Mouse (Mus musculus) MEL (cell line): Measurements from ENCODE around the gene Hoxd8.

Experiments used
- CTCF ChIP-seq, 3 experiments: IDR thresholded peaks in 2 of 3; conservative IDR thresholded peaks in 1 of 3; 2 replicates each; pipeline ENCODE4 v1.5.1; 2011 to 2012; ENCODE audit warnings: low read length in 3 of 3, low read depth in 2 of 3, mild to moderate bottlenecking in 2 of 3, improper control_type of control experiment in 1 of 3, inconsistent platforms in 1 of 3, mixed read lengths in 1 of 3, moderate library complexity in 1 of 3; ENCODE audit not compliant: control insufficient read depth in 1 of 3, insufficient read depth in 1 of 3, poor library complexity in 1 of 3, severe bottlenecking in 1 of 3
- EP300 ChIP-seq, 2 experiments: IDR thresholded peaks; 2 replicates each; pipeline ENCODE4 v1.6.1; 2011; ENCODE audit warnings: improper control_type of control experiment in 2 of 2, low read length in 2 of 2, low read depth in 1 of 2, mild to moderate bottlenecking in 1 of 2
- HCFC1 ChIP-seq: IDR thresholded peaks from 2 replicates; pipeline ENCODE4 v1.6.1; 2012; ENCODE audit warnings: low read depth, mild to moderate bottlenecking, inconsistent platforms, low read length, improper control_type of control experiment, moderate library complexity
- USF1 ChIP-seq: IDR thresholded peaks from 2 replicates; pipeline ENCODE4 v1.6.1; 2014; ENCODE audit warnings: low read depth, mild to moderate bottlenecking, inconsistent platforms, low read length, improper control_type of control experiment, moderate library complexity
- USF2 ChIP-seq, 2 experiments: IDR thresholded peaks; 2 replicates each; pipeline ENCODE4 v1.6.1; 2011 to 2012; ENCODE audit warnings: improper control_type of control experiment in 2 of 2, low read length in 2 of 2, borderline replicate concordance in 1 of 2, inconsistent platforms in 1 of 2, low read depth in 1 of 2, mild to moderate bottlenecking in 1 of 2; ENCODE audit not compliant: insufficient read depth in 1 of 2
- ZMIZ1 ChIP-seq: IDR thresholded peaks from 2 replicates; pipeline ENCODE4 v1.6.1; 2012; ENCODE audit warnings: low read depth, mild to moderate bottlenecking, inconsistent platforms, low read length, improper control_type of control experiment, moderate library complexity
- ZNF384 ChIP-seq: IDR thresholded peaks from 2 replicates; pipeline ENCODE4 v1.6.1; 2012; ENCODE audit warnings: low read depth, mild to moderate bottlenecking, inconsistent platforms, low read length, improper control_type of control experiment

- TF ChIP-seq HCFC1 (no peak), ZNF384 (no peak), ZMIZ1 (no peak), USF2 (IDR thresholded peaks at IDR 0.05; ENCODE audit: borderline replicate concordance in 1 of 2, insufficient read depth in 1 of 2, low read depth in 1 of 2, low read length in 2 of 2) (no peak), CTCF (IDR thresholded peaks at IDR 0.05 in 2 of 3, conservative IDR thresholded peaks at IDR 0.05 in 1 of 3; ENCODE audit: control insufficient read depth in 1 of 3, insufficient read depth in 1 of 3, low read depth in 2 of 3, low read length in 3 of 3, poor library complexity in 1 of 3, severe bottlenecking in 1 of 3) (no peak), USF1 (no peak), EP300 (IDR thresholded peaks at IDR 0.05; ENCODE audit: low read depth in 1 of 2, low read length in 2 of 2) (no peak)
Measured at GRCm38 (mm10) chr2:74731055-74731454, 26.6 kb downstream of the Hoxd8 start.
